Mouse (Mus musculus): ENCODE results near the gene Stac.

The Stac gene

GRCm38 (mm10) chr9:111606603-111607002 lies 83.5 kb downstream of the Stac start:
- DNase-seq (ENCODE audit: low spot score in 2 of 2), result peak in 1 of 2 experiments; percentile 25

GRCm38 (mm10) chr9:111587527-111587926 lies 102.6 kb downstream of the Stac start:
- no peak for DNase-seq (ENCODE audit: low spot score in 2 of 2)

GRCm38 (mm10) chr9:111578784-111579183 lies 111.4 kb downstream of the Stac start:
- no peak for DNase-seq (ENCODE audit: low spot score in 2 of 2)

GRCm38 (mm10) chr9:111577453-111577852 lies 112.7 kb downstream of the Stac start:
- DNase-seq (ENCODE audit: low spot score in 2 of 2), result no peak

- no peak for DNase-seq (ENCODE audit: low spot score in 2 of 2)
These were observed 114.3 kb downstream of the Stac start for GRCm38 (mm10) chr9:111575889-111576288.

- DNase-seq (ENCODE audit: low spot score in 2 of 2), result peak; percentile 37 to 39
These were observed 116.3 kb downstream of the Stac start for GRCm38 (mm10) chr9:111573836-111574235.

- no peak for DNase-seq (ENCODE audit: low spot score in 2 of 2)
These were observed 118.5 kb downstream of the Stac start for GRCm38 (mm10) chr9:111571619-111572018.

GRCm38 (mm10) chr9:111564176-111564575 lies 126.0 kb downstream of the Stac start:
- DNase-seq (ENCODE audit: low spot score in 2 of 2), result no peak

- DNase-seq (ENCODE audit: low spot score in 2 of 2), result no peak
These were observed 126.9 kb downstream of the Stac start for GRCm38 (mm10) chr9:111563226-111563625.

- no peak for DNase-seq (ENCODE audit: low spot score in 2 of 2)
These were observed 127.7 kb downstream of the Stac start for GRCm38 (mm10) chr9:111562217-111562988.

- DNase-seq (ENCODE audit: low spot score in 2 of 2), result no peak
These were observed 133.4 kb downstream of the Stac start for GRCm38 (mm10) chr9:111556699-111557098.

GRCm38 (mm10) chr9:111552865-111553264 lies 137.3 kb downstream of the Stac start:
- DNase-seq (ENCODE audit: low spot score in 2 of 2), result no peak

- DNase-seq (ENCODE audit: low spot score in 2 of 2), result no peak
These were observed 138.5 kb downstream of the Stac start for GRCm38 (mm10) chr9:111551461-111552190.

GRCm38 (mm10) chr9:111550963-111551321 lies 139.2 kb downstream of the Stac start:
- no peak for DNase-seq (ENCODE audit: low spot score in 2 of 2)

- no peak for DNase-seq (ENCODE audit: low spot score in 2 of 2)
These were observed 139.7 kb downstream of the Stac start for GRCm38 (mm10) chr9:111550281-111550962.

- no peak for DNase-seq (ENCODE audit: low spot score in 2 of 2)
These were observed 147.5 kb downstream of the Stac start for GRCm38 (mm10) chr9:111542663-111543062.

- DNase-seq (ENCODE audit: low spot score in 2 of 2), result no peak
These were observed 154.6 kb downstream of the Stac start for GRCm38 (mm10) chr9:111535445-111536064.

GRCm38 (mm10) chr9:111534744-111535423 lies 155.3 kb downstream of the Stac start:
- no peak for DNase-seq (ENCODE audit: low spot score in 2 of 2)

GRCm38 (mm10) chr9:111523871-111524270 lies 166.3 kb downstream of the Stac start:
- DNase-seq (ENCODE audit: low spot score in 2 of 2), result no peak

- DNase-seq (ENCODE audit: low spot score in 2 of 2), result no peak
These were observed 167.0 kb downstream of the Stac start for GRCm38 (mm10) chr9:111523111-111523510.

GRCm38 (mm10) chr9:111522226-111522625 lies 167.9 kb downstream of the Stac start:
- no peak for DNase-seq (ENCODE audit: low spot score in 2 of 2)

GRCm38 (mm10) chr9:111515536-111515935 lies 174.6 kb downstream of the Stac start:
- DNase-seq (ENCODE audit: low spot score in 2 of 2), result no peak

All from right cerebral cortex, postnatal 10 days (tissue).